Mouse (Mus musculus) hindbrain, embryonic 12.5 days (tissue): ENCODE data around the gene Tst. TPM values are rescaled to one million over a fixed set of nuclear protein-coding genes. Genes with fewer than 3 reads are reported as not detected.

ENCODE experiments used
- ATAC-seq: fragments of 200-750 bp; cut with Nextera tagmentation; 2 replicates; pipeline ENCODE4 v1.8.0; 2017; ENCODE audit warnings: moderate TSS enrichment; ENCODE audit not compliant: low FRiP score
- H3K27ac ChIP-seq: fragments of 300-500 bp; sonication (generic); 2 replicates; pipeline ENCODE4 v1.5.1; 2016; ENCODE audit warnings: mild to moderate bottlenecking
- H3K27me3 ChIP-seq: fragments of 300-500 bp; sonication (generic); 2 replicates; pipeline ENCODE4 v1.6.1; 2016; ENCODE audit warnings: mild to moderate bottlenecking
- H3K36me3 ChIP-seq: fragments of 300-500 bp; sonication (generic); 2 replicates; pipeline ENCODE4 v1.6.1; 2016; ENCODE audit warnings: mild to moderate bottlenecking
- H3K4me1 ChIP-seq: fragments of 300-500 bp; sonication (generic); 2 replicates; pipeline ENCODE4 v1.6.1; 2016
- H3K4me2 ChIP-seq: fragments of 300-500 bp; sonication (generic); replicated peaks from 2 replicates; pipeline ENCODE4 v1.6.1; 2016; ENCODE audit warnings: mild to moderate bottlenecking
- H3K4me3 ChIP-seq: fragments of 300-500 bp; sonication (generic); 2 replicates; pipeline ENCODE4 v1.5.1; 2016; ENCODE audit warnings: mild to moderate bottlenecking
- H3K9ac ChIP-seq: fragments of 300-500 bp; sonication (generic); 2 replicates; pipeline ENCODE4 v1.6.1; 2016; ENCODE audit warnings: mild to moderate bottlenecking, moderate library complexity
- H3K9me3 ChIP-seq: fragments of 300-500 bp; sonication (generic); replicated peaks from 2 replicates; pipeline ENCODE4 v1.6.1; 2016; ENCODE audit warnings: mild to moderate bottlenecking
- WGBS: fragments of 180-500 bp; shearing (Covaris S2); methylation state at CpG from one replicate; pipeline ENCODE4 v1.1.7; 2016; 5-methylcytosine and 5-hydroxymethylcytosine counted together
- polyA plus RNA-seq: library from polyadenylated mRNA; unstranded; fragments of >200 nt; fragmentation: Nextera tagmentation; extraction: Ambion mirVana; gene quantifications from 2 replicates; pipeline ENCODE4 v1.2.1, GENCODE M21; 2016

Gene Tst
- polyA plus RNA-seq, 1 experiment from 2014 or later: 9.3 TPM

GRCm38 (mm10) chr15:78428391-78429138 lies 22.9 kb upstream of the Tst start, which contains the start of gene Kctd17:
Gene Kctd17 (plus strand): TSS chr15:78428564.
- H3K4me1 ChIP-seq: peaks cover 24% of the 10 kb centered on the region
- 1% methylated on average over 52 of the region's 52 CpGs for WGBS
- peak; percentile 91 for ATAC-seq
- peak within 1 kb of the TSS; percentile 76 for H3K27ac ChIP-seq
- no peaks in the 10 kb centered on the region for H3K9me3 ChIP-seq
- H3K4me2 ChIP-seq: peak within 1 kb of the TSS; percentile 80
- H3K27me3 ChIP-seq: peaks cover 3% of the 10 kb centered on the region; the same call in 1 of the 2 replicates
- peaks cover 28% of the 10 kb centered on the region for H3K36me3 ChIP-seq
- H3K4me3 ChIP-seq: peak within 1 kb of the TSS; percentile 56
- peak within 1 kb of the TSS; percentile 82 for H3K9ac ChIP-seq

DNA sequence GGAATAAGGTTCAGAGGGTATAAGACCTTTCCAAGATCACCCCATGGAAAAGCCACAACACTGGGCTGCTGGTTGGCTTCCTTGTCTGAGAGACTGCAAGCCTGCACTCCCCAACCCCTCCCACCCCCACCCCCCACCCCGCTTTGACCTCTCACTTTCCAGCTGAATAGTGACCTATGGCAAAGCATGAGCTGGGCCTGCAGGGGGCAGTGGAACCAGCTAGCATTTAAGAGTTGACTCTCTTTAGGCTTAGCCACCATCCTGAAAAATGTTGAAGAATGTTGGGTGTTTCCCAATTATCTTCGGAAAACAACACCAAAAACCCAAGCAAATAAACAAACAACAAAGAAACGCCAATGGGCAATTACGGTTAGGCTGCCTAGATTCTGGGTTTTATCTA lies 19.5 kb upstream of the Tst start:
- ATAC-seq: no peak
- WGBS: 58% methylated on average over 4 of the region's 4 CpGs
- peaks cover 16% of the 10 kb centered on the region for H3K4me1 ChIP-seq

DNA sequence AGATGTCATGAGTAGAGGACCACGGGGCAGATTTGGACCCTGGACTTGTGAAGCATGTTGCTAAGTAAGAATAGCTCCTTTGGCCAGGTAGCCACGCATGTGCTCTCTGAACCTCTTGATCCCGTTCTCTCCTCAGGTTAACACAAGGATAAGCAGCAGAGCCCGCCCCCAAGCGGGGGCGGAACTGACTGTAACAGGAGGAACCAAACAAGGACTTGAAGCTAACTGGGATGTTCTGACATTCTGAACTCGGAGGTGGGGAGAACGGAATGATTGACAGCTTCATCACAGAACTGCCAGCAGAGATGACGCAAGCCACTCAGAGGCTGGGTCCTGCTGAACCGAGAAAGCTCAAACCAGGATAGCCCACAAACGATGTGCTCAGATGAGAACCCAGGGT lies 18.8 kb upstream of the Tst start:
- WGBS: 32% methylated on average over 11 of the region's 11 CpGs
- ATAC-seq: no peak
- Histone ChIP-seq H3K9ac (no peak overlapping the region), H3K27me3 (peaks cover 3% of the 10 kb centered on the region), H3K4me1 (peaks cover 8% of the 10 kb centered on the region), H3K4me3 (no peak overlapping the region), H3K27ac (no peak overlapping the region), H3K4me2 (no peak overlapping the region), H3K36me3 (no peaks in the 10 kb centered on the region), H3K9me3 (no peaks in the 10 kb centered on the region)

More for the DNA sequence above, 19.5 kb upstream of the Tst start:
- Histone ChIP-seq H3K4me3 (no peak overlapping the region), H3K9me3 (no peaks in the 10 kb centered on the region), H3K36me3 (peaks cover under 1% of the 10 kb centered on the region; the same call in 1 of the 2 replicates), H3K27ac (no peak overlapping the region), H3K4me2 (no peak overlapping the region), H3K9ac (no peak overlapping the region), H3K27me3 (peaks cover 3% of the 10 kb centered on the region)

- 14% methylated on average over 16 of the region's 16 CpGs for WGBS
- Histone ChIP-seq H3K4me1 (peaks cover 3% of the 10 kb centered on the region; the same call in 1 of the 2 replicates), H3K27ac (no peak overlapping the region), H3K4me3 (no peak overlapping the region), H3K9ac (no peak overlapping the region), H3K4me2 (no peak overlapping the region), H3K9me3 (no peaks in the 10 kb centered on the region), H3K36me3 (no peaks in the 10 kb centered on the region), H3K27me3 (peaks cover 3% of the 10 kb centered on the region)
- no peak for ATAC-seq
These were observed 16.6 kb upstream of the Tst start for GRCm38 (mm10) chr15:78422046-78422956.

DNA sequence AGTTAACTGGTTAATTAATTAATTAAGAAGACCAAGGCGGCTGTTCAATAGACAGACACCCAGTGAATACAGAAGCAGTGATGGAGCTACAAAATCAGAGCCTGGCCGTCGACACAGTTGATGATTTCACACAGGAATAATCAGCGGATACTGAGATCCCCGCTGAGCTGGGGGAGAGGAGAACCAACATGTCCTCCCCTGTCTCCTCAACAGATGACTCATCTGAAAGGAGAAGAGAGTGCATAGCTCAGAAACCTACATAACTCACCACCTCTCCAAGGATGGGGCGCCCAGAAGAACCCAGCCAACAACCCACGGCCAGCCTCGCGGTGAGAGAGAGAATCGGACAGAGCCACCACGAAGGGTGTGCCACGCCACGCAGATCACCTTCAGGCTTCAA lies 14.7 kb upstream of the Tst start:
- H3K9ac ChIP-seq: no peak overlapping the region
- no peak overlapping the region for H3K4me3 ChIP-seq
- H3K4me2 ChIP-seq: no peak overlapping the region
- no peak overlapping the region for H3K27ac ChIP-seq
- H3K4me1 ChIP-seq: peaks cover 3% of the 10 kb centered on the region; the same call in 1 of the 2 replicates
- peaks cover 3% of the 10 kb centered on the region for H3K27me3 ChIP-seq
- ATAC-seq: no peak
- H3K9me3 ChIP-seq: no peaks in the 10 kb centered on the region
- H3K36me3 ChIP-seq: no peaks in the 10 kb centered on the region
- 85% methylated on average over 13 of the region's 13 CpGs for WGBS

- no peak overlapping the region for H3K27ac ChIP-seq
- ATAC-seq: no peak
These were observed 11.2 kb upstream of the Tst start for GRCm38 (mm10) chr15:78416937-78417336.

DNA sequence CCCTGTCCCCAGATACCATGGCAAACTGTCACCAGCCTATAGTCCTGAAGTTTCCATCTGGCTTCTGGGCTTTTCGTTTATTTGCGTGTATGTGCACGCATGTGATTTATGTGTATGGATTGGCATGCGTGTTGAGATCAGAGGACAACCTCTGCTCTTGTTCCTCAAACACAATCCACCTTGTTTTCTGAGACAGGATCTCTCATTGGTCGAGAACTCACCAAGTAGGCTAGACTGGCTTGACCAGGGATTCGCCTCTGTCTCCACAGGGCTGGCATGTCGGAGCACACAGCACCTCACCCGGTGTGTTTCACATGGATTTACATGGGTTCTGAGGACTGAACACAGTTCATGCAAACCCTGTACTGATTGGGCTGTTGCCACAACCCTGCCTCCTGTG lies 8.4 kb upstream of the Tst start:
- Histone ChIP-seq H3K36me3 (peaks cover 4% of the 10 kb centered on the region), H3K27me3 (peaks cover 27% of the 10 kb centered on the region), H3K4me3 (no peak overlapping the region), H3K9ac (no peak overlapping the region), H3K4me2 (no peak overlapping the region), H3K4me1 (peaks cover 14% of the 10 kb centered on the region), H3K9me3 (no peaks in the 10 kb centered on the region), H3K27ac (no peak overlapping the region)
- 94% methylated on average over 8 of the region's 8 CpGs for WGBS
- ATAC-seq: no peak

More at GRCm38 (mm10) chr15:78416937-78417336, 11.2 kb upstream of the Tst start:
- Histone ChIP-seq H3K4me3 (no peak overlapping the region), H3K4me2 (no peak overlapping the region), H3K9me3 (no peaks in the 10 kb centered on the region), H3K27me3 (no peaks in the 10 kb centered on the region), H3K36me3 (peaks cover 4% of the 10 kb centered on the region), H3K9ac (peak overlapping the region; percentile 8; the same call in 1 of the 2 replicates), H3K4me1 (no peaks in the 10 kb centered on the region)
- 19% methylated on average over 4 of the region's 4 CpGs for WGBS

DNA sequence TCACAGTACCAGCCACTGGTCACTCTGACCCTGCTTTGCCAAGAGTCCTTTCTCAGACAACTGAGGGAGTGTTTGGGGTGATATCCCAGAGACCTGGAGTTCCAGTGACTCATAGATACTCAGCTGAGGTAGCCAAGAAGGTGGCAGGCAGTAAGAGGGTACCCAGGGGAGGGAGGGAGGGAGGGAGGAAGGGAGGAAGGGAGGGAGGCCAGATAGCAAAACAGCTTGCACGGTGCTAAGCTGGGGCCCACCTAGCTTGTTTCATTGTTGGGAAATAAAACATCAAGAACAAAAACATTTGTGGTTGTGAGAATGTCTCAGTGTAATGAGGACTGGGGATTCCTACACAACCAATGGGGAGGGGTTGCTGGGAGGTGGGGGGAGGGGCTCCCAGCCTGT lies 8.0 kb upstream of the Tst start:
- Histone ChIP-seq H3K27me3 (peaks cover 31% of the 10 kb centered on the region), H3K4me2 (no peak overlapping the region), H3K27ac (no peak overlapping the region), H3K4me3 (no peak overlapping the region), H3K4me1 (peaks cover 14% of the 10 kb centered on the region), H3K36me3 (peaks cover 4% of the 10 kb centered on the region), H3K9me3 (no peaks in the 10 kb centered on the region), H3K9ac (no peak overlapping the region)
- ATAC-seq: no peak
- 47% methylated on average over 1 of the region's 1 CpGs for WGBS

GRCm38 (mm10) chr15:78413083-78413718 lies 7.5 kb upstream of the Tst start:
- no peak overlapping the region for H3K4me3 ChIP-seq
- no peak overlapping the region for H3K9ac ChIP-seq
- no peak overlapping the region for H3K27ac ChIP-seq
- H3K27me3 ChIP-seq: peaks cover 36% of the 10 kb centered on the region
- H3K9me3 ChIP-seq: no peaks in the 10 kb centered on the region
- no peak overlapping the region for H3K4me2 ChIP-seq
- 86% methylated on average over 14 of the region's 14 CpGs for WGBS
- peaks cover 14% of the 10 kb centered on the region for H3K4me1 ChIP-seq
- peaks cover 4% of the 10 kb centered on the region for H3K36me3 ChIP-seq
- ATAC-seq: no peak

DNA sequence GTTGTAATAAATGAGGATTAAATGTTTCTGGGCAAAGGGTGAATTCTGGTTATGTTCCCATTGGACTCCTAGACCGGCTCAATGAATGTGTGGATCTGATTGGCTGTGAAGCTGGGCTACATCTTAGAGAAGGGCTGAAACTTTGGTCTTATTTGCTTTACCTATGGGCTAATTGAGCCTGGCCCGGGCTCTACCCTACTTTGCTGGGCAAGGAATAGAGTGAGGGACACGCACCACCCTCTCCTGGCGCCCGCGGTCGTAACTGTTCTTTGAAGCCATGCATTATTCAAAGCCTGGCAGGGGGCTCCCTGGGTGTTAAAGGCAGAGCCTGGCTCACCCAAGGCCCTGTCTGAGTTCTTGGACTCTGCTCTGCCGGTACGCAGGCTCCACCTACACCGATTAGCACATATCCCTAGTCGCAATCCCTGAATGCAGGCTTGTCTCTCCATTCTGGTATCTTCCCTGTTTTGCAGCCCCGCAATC lies 3.9 kb upstream of the Tst start:
- Histone ChIP-seq H3K4me3 (peak overlapping the region; percentile 28), H3K9me3 (no peaks in the 10 kb centered on the region), H3K27me3 (peaks cover 39% of the 10 kb centered on the region), H3K27ac (no peak overlapping the region), H3K9ac (no peak overlapping the region; the same call in 1 of the 2 replicates), H3K36me3 (peaks cover 4% of the 10 kb centered on the region), H3K4me1 (peaks cover 35% of the 10 kb centered on the region), H3K4me2 (peak overlapping the region; percentile 52)
- ATAC-seq: no peak
- 6% methylated on average over 12 of the region's 12 CpGs for WGBS

DNA sequence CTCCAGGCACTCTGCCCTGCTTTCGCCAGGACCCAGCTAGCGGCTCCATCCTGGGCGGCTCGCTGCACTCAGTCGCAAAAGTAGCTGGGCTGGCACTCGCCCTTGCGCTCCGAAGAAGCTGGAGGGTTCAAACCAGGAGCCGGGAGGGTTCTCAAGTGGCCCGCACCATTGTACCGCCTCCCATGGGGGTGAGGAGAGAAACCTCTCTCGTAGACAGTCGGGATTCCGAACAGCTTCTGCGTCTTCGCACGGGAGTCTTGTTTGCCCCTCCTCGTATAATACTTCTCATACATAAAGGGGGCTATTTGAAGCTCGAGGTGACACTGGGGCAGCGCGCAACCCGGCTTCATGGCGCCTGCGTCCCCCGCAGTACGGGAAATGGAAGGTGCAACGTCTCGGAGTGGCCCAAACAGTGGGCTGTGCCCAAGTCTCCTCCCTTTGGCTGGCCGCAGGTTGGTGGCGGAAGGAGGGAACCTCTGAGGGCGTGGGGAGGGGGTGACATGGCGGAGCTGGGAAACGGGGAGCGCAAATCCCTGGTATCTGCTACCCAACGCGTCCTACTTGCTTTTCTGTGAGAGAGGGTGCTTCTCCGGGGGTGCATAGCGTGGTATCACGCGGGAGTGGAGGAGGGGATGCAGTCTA lies 707 bp upstream of the Tst start, which contains the start of gene Mpst:
TSS of gene Mpst (plus strand) at position 124 of the 642 bp plus-strand sequence.
- H3K36me3 ChIP-seq: no peaks in the 10 kb centered on the region
- H3K4me1 ChIP-seq: peaks cover 54% of the 10 kb centered on the region
- H3K4me2 ChIP-seq: peak within 1 kb of the TSS; percentile 83
- H3K27ac ChIP-seq: peak within 1 kb of the TSS; percentile 90
- peak; percentile 89 for ATAC-seq
- H3K27me3 ChIP-seq: peaks cover 35% of the 10 kb centered on the region
- no peaks in the 10 kb centered on the region for H3K9me3 ChIP-seq
- H3K9ac ChIP-seq: peak within 1 kb of the TSS; percentile 68
- H3K4me3 ChIP-seq: peak within 1 kb of the TSS; percentile 59
- under 1% methylated on average over 40 of the region's 40 CpGs for WGBS
